Mouse (Mus musculus) hindbrain, embryonic 11.5 days (tissue): Measurements from ENCODE around the gene Batf3. TPM values are rescaled to one million over a fixed set of nuclear protein-coding genes. Genes with fewer than 3 reads are reported as not detected.

Source experiments
- ATAC-seq: fragments of 200-750 bp; cut with Nextera tagmentation; 2 replicates; pipeline ENCODE4 v1.8.0; 2017; ENCODE audit warnings: mild to moderate bottlenecking, moderate TSS enrichment, moderate library complexity; ENCODE audit not compliant: low FRiP score
- DNase-seq: peaks from one replicate; pipeline ENCODE4 v3.0.0-alpha.2; 2015; ENCODE audit warnings: low spot score
- H3K27ac ChIP-seq: fragments of 300-500 bp; sonication (generic); 2 replicates; pipeline ENCODE4 v1.5.1; 2014; ENCODE audit warnings: mild to moderate bottlenecking, low read depth, low read length
- H3K27me3 ChIP-seq: fragments of 300-500 bp; sonication (generic); 2 replicates; pipeline ENCODE4 v1.6.1; 2014; ENCODE audit warnings: mild to moderate bottlenecking, low read length, moderate library complexity, mixed read lengths; ENCODE audit not compliant: control insufficient read depth, insufficient read depth
- H3K36me3 ChIP-seq: fragments of 300-500 bp; sonication (generic); 2 replicates; pipeline ENCODE4 v1.6.1; 2014; ENCODE audit warnings: mild to moderate bottlenecking, low read length, moderate library complexity, mixed read lengths; ENCODE audit not compliant: control insufficient read depth, insufficient read depth
- H3K4me1 ChIP-seq: fragments of 300-500 bp; sonication (generic); replicated peaks from 2 replicates; pipeline ENCODE4 v1.6.1; 2014; ENCODE audit warnings: low read length, mixed read lengths; ENCODE audit not compliant: control insufficient read depth, insufficient read depth
- H3K4me2 ChIP-seq: fragments of 300-500 bp; sonication (generic); replicated peaks from 2 replicates; pipeline ENCODE4 v1.6.1; 2014; ENCODE audit warnings: mild to moderate bottlenecking, low read depth, low read length
- H3K4me3 ChIP-seq: fragments of 300-500 bp; sonication (generic); 2 replicates; pipeline ENCODE4 v1.5.1; 2014; ENCODE audit warnings: low read depth, low read length
- H3K9ac ChIP-seq: fragments of 300-500 bp; sonication (generic); 2 replicates; pipeline ENCODE4 v1.6.1; 2014; ENCODE audit warnings: low read depth, low read length
- H3K9me3 ChIP-seq: fragments of 300-500 bp; sonication (generic); 2 replicates; pipeline ENCODE4 v1.6.1; 2016; ENCODE audit warnings: low read length; ENCODE audit not compliant: control insufficient read depth
- WGBS: fragments of 180-500 bp; shearing (Covaris S2); extraction: QIAGEN DNeasy Blood & Tissue Kit; methylation state at CpG from one replicate; pipeline ENCODE4 v1.1.7; 2014; 5-methylcytosine and 5-hydroxymethylcytosine counted together
- polyA plus RNA-seq: library from polyadenylated mRNA; unstranded; fragments of >200 nt; fragmentation: Nextera tagmentation; extraction: Ambion mirVana; gene quantifications from 2 replicates; pipeline ENCODE4 v1.2.1, GENCODE M21; 2014

Gene Batf3
- polyA plus RNA-seq, 1 experiment from 2014 or later, result 4.6 TPM

DNA sequence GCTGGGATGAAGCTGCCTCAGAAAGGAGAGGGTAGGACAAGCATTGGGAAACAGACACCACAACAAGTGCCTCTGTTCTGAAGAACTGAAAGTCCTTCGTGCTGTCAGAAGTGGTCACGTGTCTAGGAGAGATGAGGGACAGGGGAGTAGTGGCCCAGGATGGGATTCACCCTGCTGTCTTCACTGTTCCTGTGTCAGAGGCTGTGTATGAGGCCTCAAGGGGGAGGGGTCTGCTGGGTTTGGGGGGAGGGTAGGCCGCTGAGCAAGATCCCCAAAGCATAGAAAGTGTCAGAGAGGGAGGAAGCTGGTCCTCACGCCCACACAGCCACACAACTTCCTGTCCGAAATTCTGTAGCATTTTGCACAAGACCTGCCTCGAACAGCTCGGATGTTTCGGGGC, 13.5 kb downstream of the Batf3 start:
- Histone ChIP-seq H3K4me3 (no peak overlapping the region), H3K4me1 (no peaks in the 10 kb centered on the region), H3K9me3 (no peaks in the 10 kb centered on the region), H3K36me3 (no peaks in the 10 kb centered on the region), H3K9ac (no peak overlapping the region), H3K27ac (no peak overlapping the region), H3K27me3 (no peaks in the 10 kb centered on the region), H3K4me2 (no peak overlapping the region)
- ATAC-seq, result no peak
- WGBS, result 59% methylated on average over 8 of the region's 8 CpGs
- no peak for DNase-seq

DNA sequence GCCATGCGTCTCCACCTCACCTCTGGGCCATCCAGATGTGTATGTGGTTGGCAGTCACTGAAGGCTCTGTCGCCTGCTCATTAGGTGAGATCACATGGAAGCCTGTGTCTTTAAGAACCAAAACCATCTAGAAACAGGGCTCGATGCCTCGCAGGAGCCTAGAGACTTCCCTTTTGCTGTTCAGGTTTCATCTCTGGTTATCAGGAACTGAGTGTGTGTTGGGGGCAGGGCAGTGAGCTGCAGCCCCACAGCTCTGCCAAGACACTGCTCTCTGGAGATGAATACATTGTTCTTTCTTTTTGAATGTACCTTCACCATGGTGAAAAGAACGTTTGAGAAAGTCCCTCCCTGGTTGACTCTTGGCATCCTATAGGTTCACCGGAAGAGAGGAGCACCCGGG, 17.2 kb downstream of the Batf3 start:
- 77% methylated on average over 7 of the region's 7 CpGs for WGBS
- ATAC-seq, result no peak

DNA sequence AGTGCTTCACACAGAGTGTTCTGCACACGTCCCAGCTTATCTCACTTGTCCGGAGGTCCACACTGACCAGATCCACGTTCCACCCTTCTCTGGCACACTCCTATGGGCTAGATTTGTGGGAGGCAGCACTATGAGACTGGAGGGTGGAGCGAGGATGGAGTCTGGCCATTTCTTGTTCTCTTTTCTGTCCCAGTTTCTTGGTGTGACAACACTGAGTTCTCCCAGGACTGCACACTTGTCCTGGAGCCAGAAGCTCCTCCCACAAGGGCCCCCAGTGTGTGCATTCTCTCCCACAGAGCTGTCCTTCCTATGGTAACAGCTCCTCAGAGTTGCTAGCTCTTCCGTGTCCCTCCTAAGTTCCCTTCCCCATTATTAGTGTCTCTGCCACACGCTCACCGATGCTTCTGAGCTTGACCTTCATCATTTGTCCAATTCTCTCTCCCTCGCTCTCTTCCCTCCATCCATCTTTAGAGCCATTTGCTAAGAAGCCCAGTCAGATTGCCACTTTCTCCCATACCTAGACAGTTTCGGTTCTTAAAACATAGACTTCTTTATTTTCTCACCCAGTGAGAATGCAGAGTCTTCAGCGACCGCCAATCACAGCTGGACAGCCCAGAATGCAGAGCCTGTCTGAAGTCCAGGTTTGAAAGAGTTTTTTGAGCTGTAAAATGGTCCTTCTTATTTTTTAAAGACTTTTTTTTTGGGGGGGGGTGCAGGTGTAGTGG, 18.0 kb downstream of the Batf3 start:
- 76% methylated on average over 11 of the region's 11 CpGs for WGBS
- H3K27ac ChIP-seq, result no peak overlapping the region
- ATAC-seq, result no peak

More for the DNA sequence above, 17.2 kb downstream of the Batf3 start:
- no peaks in the 10 kb centered on the region for H3K27me3 ChIP-seq
- DNase-seq, result no peak
- H3K4me3 ChIP-seq, result no peak overlapping the region
- H3K9me3 ChIP-seq, result no peaks in the 10 kb centered on the region
- H3K9ac ChIP-seq, result no peak overlapping the region
- no peak overlapping the region for H3K27ac ChIP-seq
- no peaks in the 10 kb centered on the region for H3K4me1 ChIP-seq
- H3K36me3 ChIP-seq, result no peaks in the 10 kb centered on the region
- no peak overlapping the region for H3K4me2 ChIP-seq

DNA sequence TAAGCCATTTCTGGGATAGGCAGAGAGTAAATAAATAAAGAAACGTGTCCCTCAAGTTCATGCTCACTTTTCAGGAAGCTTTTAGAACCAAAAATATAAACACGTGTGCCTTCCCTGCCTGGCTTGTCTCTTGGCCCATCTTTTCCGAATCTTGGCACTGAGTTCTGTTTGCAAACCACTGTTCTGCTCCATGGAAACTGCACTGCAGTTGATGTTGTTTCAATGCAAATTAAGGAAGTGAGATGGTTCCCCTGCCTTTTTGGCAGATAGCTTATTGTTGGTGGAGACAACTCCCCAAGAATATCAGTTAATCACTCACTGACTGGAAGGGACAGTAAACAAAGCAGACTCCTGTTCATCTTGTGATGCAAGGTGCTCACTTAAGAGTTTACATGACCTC, 25.1 kb downstream of the Batf3 start:
- Histone ChIP-seq H3K9ac (no peak overlapping the region), H3K27ac (no peak overlapping the region), H3K36me3 (no peaks in the 10 kb centered on the region), H3K9me3 (no peaks in the 10 kb centered on the region), H3K27me3 (no peaks in the 10 kb centered on the region), H3K4me3 (no peak overlapping the region), H3K4me1 (no peaks in the 10 kb centered on the region), H3K4me2 (no peak overlapping the region)
- 81% methylated on average over 3 of the region's 3 CpGs for WGBS
- ATAC-seq, result no peak
- no peak for DNase-seq

More for the DNA sequence above, 18.0 kb downstream of the Batf3 start:
- H3K27me3 ChIP-seq, result no peaks in the 10 kb centered on the region
- DNase-seq, result no peak
- no peaks in the 10 kb centered on the region for H3K9me3 ChIP-seq
- H3K4me1 ChIP-seq, result no peaks in the 10 kb centered on the region
- H3K4me2 ChIP-seq, result no peak overlapping the region
- no peak overlapping the region for H3K4me3 ChIP-seq
- no peak overlapping the region for H3K9ac ChIP-seq
- H3K36me3 ChIP-seq, result no peaks in the 10 kb centered on the region

DNA sequence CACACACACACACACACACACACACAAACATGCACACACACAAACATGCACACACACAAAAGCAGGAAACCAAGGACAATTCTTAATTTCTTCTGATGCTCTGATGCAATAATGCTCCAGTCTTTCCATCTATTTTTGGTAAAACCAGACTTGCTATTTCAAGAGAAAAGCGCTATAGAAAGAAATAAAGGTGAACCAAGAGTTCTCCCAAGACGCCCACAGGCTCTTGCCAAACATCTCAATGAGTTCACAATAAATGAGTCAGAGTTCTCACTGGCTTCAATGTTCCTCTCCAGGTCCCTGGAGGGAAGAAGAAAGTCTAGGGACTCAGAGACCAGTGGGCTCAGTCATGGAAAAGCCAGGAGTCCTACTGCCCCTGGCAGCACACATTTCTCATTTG, 26.0 kb downstream of the Batf3 start:
- Histone ChIP-seq H3K4me2 (no peak overlapping the region), H3K9me3 (no peaks in the 10 kb centered on the region), H3K4me3 (no peak overlapping the region), H3K27me3 (no peaks in the 10 kb centered on the region), H3K9ac (no peak overlapping the region), H3K36me3 (no peaks in the 10 kb centered on the region), H3K27ac (no peak overlapping the region), H3K4me1 (no peaks in the 10 kb centered on the region)
- ATAC-seq, result no peak
- 83% methylated on average over 2 of the region's 2 CpGs for WGBS
- no peak for DNase-seq

DNA sequence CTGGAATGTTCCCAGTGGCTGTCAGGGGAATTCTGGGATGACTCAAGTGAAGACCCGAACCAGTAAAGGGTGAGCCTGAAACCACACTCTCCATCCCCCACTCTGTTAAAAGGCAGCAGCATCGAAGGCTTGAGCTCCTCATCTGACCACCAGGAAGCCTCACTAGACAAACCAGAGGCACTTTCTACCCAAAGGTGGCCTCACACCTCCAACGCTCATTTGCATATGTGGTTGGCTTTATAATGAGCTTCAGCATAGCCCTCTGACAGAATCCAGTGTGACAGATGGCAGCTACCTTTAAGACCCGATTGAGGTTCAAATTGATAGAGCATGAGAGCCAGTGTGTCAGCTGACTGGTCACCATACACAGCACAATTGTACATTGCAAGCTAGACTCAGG, 26.6 kb downstream of the Batf3 start:
- H3K9me3 ChIP-seq, result no peaks in the 10 kb centered on the region
- WGBS, result 62% methylated on average over 4 of the region's 4 CpGs
- ATAC-seq, result no peak
- no peak for DNase-seq
- no peaks in the 10 kb centered on the region for H3K36me3 ChIP-seq
- no peaks in the 10 kb centered on the region for H3K27me3 ChIP-seq
- H3K9ac ChIP-seq, result no peak overlapping the region
- H3K4me2 ChIP-seq, result no peak overlapping the region
- H3K4me3 ChIP-seq, result no peak overlapping the region
- H3K4me1 ChIP-seq, result no peaks in the 10 kb centered on the region
- no peak overlapping the region for H3K27ac ChIP-seq

DNA sequence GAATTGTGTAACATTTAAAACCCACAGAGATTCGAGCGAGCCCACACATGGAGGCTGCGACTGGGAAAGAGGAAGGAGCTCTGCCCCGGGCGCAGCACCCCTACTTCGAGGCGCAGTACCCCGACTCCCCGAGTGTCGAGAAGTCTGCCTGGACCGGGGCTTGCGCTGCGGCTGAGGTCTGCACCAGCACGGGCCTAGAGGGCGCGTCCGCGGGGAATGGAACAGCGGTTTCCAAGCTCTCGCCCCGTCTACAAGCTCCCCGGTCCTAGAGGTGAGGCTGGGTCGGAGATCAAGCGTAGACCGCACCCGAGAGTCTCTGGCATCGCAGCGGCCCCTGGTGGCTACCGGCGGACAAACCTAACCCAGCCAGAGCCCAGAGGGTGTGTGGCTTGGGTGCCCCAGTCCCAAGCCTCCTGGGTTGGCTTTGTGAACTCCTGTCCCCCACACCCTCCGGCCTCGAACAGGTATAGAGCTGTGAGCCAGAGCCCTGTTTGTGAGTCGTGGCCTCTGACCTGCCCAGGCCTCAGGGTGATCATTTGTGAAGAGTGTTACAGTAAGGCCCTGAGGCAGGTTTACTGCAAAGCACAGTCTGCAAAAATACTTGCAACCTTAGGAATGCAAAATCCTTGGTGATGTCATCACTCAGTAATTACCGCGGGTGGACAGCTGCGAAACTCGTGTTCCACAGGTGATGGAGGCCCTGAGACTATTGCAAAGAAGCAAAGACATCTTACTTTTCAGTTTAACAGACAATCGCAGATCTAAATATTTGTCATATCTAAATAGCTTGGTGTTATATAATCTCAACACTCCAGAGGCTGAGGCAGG, 28.4 kb downstream of the Batf3 start:
- no peak overlapping the region for H3K27ac ChIP-seq
- H3K27me3 ChIP-seq, result no peaks in the 10 kb centered on the region
- 0 out of 2 replicates have a peak overlapping the region, but pooled peaks have one; percentile 11 for H3K4me3 ChIP-seq
- H3K9ac ChIP-seq, result no peak overlapping the region
- ATAC-seq (peak; percentile 68), DNase-seq (peak; percentile 79)
- H3K9me3 ChIP-seq, result no peaks in the 10 kb centered on the region
- 19% methylated on average over 38 of the region's 38 CpGs for WGBS
- H3K4me1 ChIP-seq, result no peaks in the 10 kb centered on the region
- H3K36me3 ChIP-seq, result no peaks in the 10 kb centered on the region
- H3K4me2 ChIP-seq, result peak overlapping the region; percentile 42

DNA sequence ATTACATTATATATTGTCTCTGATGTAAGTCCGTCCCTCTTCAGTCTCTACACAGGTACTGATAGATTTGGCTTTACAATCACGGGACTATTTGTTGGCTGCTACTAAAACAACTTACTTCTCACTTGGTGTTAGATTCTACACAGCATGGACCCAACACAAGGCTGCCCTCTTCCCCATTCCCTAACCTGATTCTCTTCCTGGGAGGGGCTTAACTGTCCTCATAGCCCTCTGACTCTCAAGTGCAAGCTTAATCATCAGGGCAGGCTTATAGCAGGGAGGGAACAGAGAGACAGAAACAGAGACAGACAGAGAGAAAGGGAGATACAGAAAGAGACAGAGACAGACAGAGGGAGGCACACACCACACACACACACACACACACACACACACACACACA, 34.0 kb downstream of the Batf3 start:
- Histone ChIP-seq H3K27ac (no peak overlapping the region), H3K4me2 (no peak overlapping the region), H3K9me3 (no peaks in the 10 kb centered on the region), H3K4me1 (no peaks in the 10 kb centered on the region), H3K36me3 (no peaks in the 10 kb centered on the region), H3K27me3 (no peaks in the 10 kb centered on the region), H3K9ac (no peak overlapping the region), H3K4me3 (no peak overlapping the region)
- ATAC-seq (no peak), DNase-seq (no peak)
- 90% methylated on average over 2 of the region's 2 CpGs for WGBS

DNA sequence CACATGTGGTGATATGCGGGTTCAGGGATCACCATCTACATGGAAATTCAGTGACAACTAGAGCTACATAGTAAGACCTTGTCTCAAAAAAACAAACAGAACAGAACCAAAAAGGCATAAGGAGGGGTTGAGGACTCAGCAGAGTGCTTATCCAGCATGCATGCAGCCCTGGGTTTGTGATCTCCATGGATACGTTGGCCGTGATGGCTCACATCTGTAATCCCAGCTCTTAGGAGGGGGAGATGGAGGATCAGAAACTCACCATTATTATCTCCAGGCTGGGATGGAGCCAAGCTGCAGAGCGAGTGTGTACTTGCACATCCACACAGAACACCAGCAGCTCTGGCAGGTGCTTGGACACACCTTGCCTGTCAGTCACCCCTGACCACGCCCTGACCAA, 34.6 kb downstream of the Batf3 start:
- H3K4me1 ChIP-seq, result no peaks in the 10 kb centered on the region
- ATAC-seq, result no peak
- no peaks in the 10 kb centered on the region for H3K27me3 ChIP-seq
- H3K9ac ChIP-seq, result no peak overlapping the region
- H3K4me3 ChIP-seq, result no peak overlapping the region
- no peaks in the 10 kb centered on the region for H3K9me3 ChIP-seq
- 82% methylated on average over 5 of the region's 5 CpGs for WGBS
- H3K27ac ChIP-seq, result no peak overlapping the region
- no peak for DNase-seq
- no peaks in the 10 kb centered on the region for H3K36me3 ChIP-seq
- H3K4me2 ChIP-seq, result no peak overlapping the region
